Mouse (Mus musculus) ovary, adult 18-20 months (tissue): ENCODE data around the gene Tspan12.
"Not testable (repeated sequence)": the region's sequence is repeated elsewhere in the genome, so short reads cannot be mapped to it uniquely, and the experiment has no call there.

ENCODE experiments used
- DNase-seq: peaks from one replicate; pipeline ENCODE4 v3.0.0; 2022; ENCODE audit warnings: low spot score, mixed read lengths

Gene Tspan12

DNA sequence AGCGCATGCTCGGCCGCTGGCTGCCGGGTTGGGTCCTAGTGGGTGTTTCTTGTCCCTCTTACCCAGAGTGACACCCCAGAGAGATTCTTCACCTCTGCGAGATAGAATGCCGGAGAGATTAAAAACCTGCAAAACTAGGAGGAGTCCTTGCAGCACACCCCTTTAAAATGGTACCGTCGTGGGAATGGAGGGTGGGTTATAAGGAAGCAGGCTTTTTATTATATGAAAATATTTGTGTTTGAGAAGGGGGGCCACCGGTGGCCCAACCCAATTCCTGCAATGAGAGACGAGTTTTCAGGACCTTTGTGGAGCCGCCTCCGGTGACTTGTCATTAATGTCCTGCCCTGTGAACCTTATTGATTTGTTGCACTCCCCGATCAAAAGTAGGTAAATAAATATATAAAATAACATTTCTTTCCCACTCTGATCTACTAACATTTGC, at the start of gene Tspan12:
Tspan12 (minus strand) TSS at position 172 of the 442 bp plus-strand sequence.
- no peak for DNase-seq

DNA sequence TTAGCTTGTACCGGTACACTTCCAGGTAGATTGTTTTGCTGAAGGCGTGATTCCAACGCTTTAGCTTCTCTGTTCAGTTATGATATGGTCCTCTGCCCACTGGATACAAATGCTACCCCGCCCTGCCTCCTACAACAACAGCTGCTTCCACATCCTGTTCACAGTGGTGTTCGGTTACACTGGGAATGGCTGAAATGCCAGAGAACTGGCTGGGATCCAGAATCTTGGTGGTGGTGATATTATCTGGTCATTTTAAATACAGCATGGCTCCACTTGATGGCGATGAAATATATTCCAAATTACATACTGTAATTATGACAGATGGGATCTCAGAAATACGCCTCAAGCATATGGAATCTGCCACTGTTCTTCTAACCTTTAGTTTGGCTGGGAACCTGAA, 42.1 kb upstream of the Tspan12 start:
- DNase-seq: no peak

GRCm38 (mm10) chr6:21889101-21889500, 36.8 kb upstream of the Tspan12 start:
- DNase-seq: no peak

DNA sequence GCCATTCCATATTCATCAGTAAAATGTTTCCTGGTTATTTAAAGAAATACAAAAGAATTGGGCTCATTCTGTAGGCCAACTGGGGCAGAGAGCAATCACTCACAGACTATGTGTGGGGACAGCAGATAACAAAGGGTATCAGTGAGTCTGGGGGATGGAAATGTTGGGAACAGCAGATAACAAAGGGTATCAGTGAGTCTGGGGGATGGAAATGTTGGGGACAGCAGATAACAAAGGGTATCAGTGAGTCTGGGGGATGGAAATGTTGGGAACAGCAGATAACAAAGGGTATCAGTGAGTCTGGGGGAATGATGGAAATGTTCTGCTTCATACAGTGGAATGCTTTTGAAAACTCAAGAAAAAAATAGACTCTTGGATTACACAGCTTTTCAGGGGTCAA, 35.7 kb upstream of the Tspan12 start:
- DNase-seq: not testable (repeated sequence)

GRCm38 (mm10) chr6:21879496-21879895, 27.2 kb upstream of the Tspan12 start:
- DNase-seq: no peak

GRCm38 (mm10) chr6:21867310-21867709, 15.0 kb upstream of the Tspan12 start:
- DNase-seq: no peak

DNA sequence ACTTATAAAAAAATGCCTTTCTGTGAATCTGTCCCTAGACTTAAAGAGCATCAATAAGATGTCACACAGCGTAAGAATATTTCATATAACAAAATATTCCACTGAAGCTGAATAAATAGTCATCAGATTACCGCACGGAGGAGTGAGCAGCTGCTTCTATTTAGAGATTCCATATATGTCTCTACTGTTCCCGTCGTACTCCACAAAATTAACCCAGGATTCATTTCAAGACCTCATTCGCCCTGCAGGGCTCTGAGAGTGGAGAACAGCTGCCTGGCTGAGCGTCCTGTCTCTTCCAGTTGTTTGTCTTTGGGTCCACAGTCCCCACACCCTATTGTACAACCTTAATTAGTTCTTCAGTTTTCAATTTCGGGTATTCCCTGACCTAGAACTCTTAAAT, 11.9 kb upstream of the Tspan12 start:
- DNase-seq: no peak

- no peak for DNase-seq
These were observed 11.2 kb upstream of the Tspan12 start for GRCm38 (mm10) chr6:21863561-21863960.

GRCm38 (mm10) chr6:21861316-21861715, 9.0 kb upstream of the Tspan12 start:
- no peak for DNase-seq

GRCm38 (mm10) chr6:21857843-21858242, 5.5 kb upstream of the Tspan12 start:
- DNase-seq: no peak

DNA sequence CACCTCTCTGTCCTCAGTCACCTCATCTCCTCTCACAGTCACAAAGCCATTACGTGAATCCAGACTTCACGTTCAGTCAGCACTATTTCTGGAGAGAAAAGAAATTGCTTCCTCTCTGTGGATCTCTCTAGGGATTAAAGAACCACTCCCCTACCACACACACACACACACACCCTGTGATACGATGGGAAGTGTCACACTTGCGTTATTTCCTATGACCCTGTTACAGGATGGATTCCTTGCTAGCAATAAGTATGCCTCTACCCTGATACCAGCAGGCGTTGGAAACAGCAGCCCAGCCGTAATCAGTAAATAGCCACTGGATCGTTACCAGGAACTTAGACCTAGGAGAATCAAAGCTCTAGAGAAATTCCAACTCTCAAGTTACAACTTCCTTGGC, 3.6 kb upstream of the Tspan12 start:
- DNase-seq: no peak

GRCm38 (mm10) chr6:21853342-21853741, 1.0 kb upstream of the Tspan12 start:
- no peak for DNase-seq

DNA sequence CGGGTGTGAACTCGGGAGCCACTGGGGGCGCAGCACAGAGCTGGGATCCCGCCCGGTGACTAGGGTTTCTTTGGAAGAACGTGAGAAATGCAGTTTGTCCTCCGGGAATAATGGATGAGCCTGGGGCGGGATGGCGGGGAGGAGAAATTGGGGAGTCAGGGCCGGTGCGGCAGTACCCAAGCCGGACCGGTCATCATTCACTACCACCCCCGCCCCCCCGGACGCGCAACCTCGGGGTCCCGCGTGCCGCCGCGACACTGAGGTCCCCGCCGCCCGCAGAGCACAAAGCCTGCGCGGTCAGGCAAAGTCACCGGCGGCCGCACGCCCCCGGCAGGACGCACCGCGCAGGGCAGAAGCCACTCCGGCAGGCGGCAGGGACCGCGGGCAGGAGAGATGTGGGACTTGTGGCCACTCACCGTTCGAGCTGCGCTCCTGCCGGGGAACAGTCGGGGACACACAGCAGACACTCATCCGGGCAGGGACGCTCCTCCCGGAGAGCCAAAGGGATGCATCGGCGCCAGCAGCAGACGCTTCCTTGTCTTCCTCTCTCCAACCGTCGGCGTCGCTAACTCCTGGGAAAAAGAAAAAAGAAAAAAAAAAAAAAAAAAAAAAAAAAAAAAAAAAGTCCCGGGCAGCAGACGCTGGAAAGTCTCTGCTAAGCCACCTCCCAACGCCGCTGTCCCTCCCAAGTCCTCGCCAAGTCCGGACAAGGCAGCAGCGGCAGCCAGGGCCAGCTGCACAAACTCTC, 545 bp downstream of the Tspan12 start:
- DNase-seq: peak; percentile 62

DNA sequence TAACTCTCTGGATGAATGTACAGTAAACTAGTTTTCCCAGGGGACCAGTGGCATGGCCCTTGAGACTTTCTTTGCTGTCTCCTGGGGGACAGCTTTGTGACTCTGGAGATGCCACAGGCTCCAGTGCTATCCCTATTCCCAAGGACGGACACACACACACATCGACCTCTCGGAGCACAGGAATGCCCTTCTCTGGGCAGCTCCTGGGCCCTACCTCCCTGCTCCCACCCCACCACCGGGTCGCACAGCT, 1.0 kb downstream of the Tspan12 start:
- no peak for DNase-seq

- DNase-seq: no peak
These were observed 1.6 kb downstream of the Tspan12 start for GRCm38 (mm10) chr6:21850526-21851345.

- no peak for DNase-seq
These were observed 3.5 kb downstream of the Tspan12 start for GRCm38 (mm10) chr6:21848808-21849207.

GRCm38 (mm10) chr6:21839976-21840775, 12.1 kb downstream of the Tspan12 start:
- DNase-seq: no peak

GRCm38 (mm10) chr6:21839244-21839814, 13.0 kb downstream of the Tspan12 start:
- DNase-seq: no peak

GRCm38 (mm10) chr6:21833531-21833930, 18.8 kb downstream of the Tspan12 start:
- no peak for DNase-seq

- DNase-seq: no peak
These were observed 20.4 kb downstream of the Tspan12 start for GRCm38 (mm10) chr6:21831871-21832270.

- DNase-seq: no peak
These were observed 21.4 kb downstream of the Tspan12 start for GRCm38 (mm10) chr6:21830931-21831330.

DNA sequence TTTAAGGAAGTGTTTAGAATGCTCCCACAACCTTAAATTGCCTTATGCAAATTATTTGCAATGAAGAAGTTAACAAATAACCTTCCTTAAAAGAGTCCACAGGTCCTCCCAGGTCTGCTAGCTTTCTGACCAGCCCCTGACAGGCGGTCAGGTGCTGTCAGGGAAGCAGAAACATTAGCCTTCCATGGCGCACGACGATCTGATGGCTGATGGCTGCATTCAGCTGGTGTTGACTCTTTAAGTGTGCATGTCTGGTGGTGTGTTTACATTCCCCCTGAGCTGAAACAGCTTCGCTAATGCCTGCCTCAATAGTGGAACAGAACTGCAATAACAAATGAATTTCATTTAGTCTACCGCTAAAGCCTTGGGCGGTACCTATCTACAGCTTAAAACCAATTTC, 22.4 kb downstream of the Tspan12 start:
- no peak for DNase-seq
